Mouse (Mus musculus) stomach, embryonic 15.5 days (tissue): ENCODE data around the gene Tcte3. TPM values are rescaled to one million over a fixed set of nuclear protein-coding genes. Genes with fewer than 3 reads are reported as not detected.
"Not testable (repeated sequence)": the region's sequence is repeated elsewhere in the genome, so short reads cannot be mapped to it uniquely, and the experiment has no call there.

ENCODE experiments used
- ATAC-seq: fragments of 200-750 bp; cut with Nextera tagmentation; 2 replicates; pipeline ENCODE4 v1.8.0; 2017; ENCODE audit warnings: low read depth, moderate number of reproducible peaks, moderate TSS enrichment; ENCODE audit not compliant: insufficient read depth, low FRiP score
- H3K27ac ChIP-seq: fragments of 300-500 bp; sonication (generic); 2 replicates; pipeline ENCODE4 v1.5.1; 2015; ENCODE audit warnings: mild to moderate bottlenecking, inconsistent platforms
- H3K27me3 ChIP-seq: fragments of 300-500 bp; sonication (generic); replicated peaks from 2 replicates; pipeline ENCODE4 v1.6.1; 2015; ENCODE audit warnings: inconsistent platforms
- H3K36me3 ChIP-seq: fragments of 300-500 bp; sonication (generic); 2 replicates; pipeline ENCODE4 v1.6.1; 2015; ENCODE audit warnings: inconsistent platforms
- H3K4me1 ChIP-seq: fragments of 300-500 bp; sonication (generic); 2 replicates; pipeline ENCODE4 v1.6.1; 2015; ENCODE audit warnings: inconsistent platforms
- H3K4me2 ChIP-seq: fragments of 300-500 bp; sonication (generic); 2 replicates; pipeline ENCODE4 v1.6.1; 2015; ENCODE audit warnings: mild to moderate bottlenecking, inconsistent platforms
- H3K4me3 ChIP-seq: fragments of 300-500 bp; sonication (generic); replicated peaks from 2 replicates; pipeline ENCODE4 v1.5.1; 2015; ENCODE audit warnings: inconsistent platforms
- H3K9ac ChIP-seq: fragments of 300-500 bp; sonication (generic); 2 replicates; pipeline ENCODE4 v1.6.1; 2015; ENCODE audit warnings: inconsistent platforms
- H3K9me3 ChIP-seq: fragments of 300-500 bp; sonication (generic); 2 replicates; pipeline ENCODE4 v1.6.1; 2016; ENCODE audit warnings: inconsistent platforms
- whole genome bisulfite sequencing: fragments of 180-500 bp; shearing (Covaris S2); methylation state at CpG from one replicate; pipeline ENCODE4 v1.1.7; 2015; 5-methylcytosine and 5-hydroxymethylcytosine counted together
- polyA plus RNA-seq: library from polyadenylated mRNA; unstranded; fragments of >200 nt; fragmentation: Nextera tagmentation; extraction: Ambion mirVana; gene quantifications from 2 replicates; pipeline ENCODE4 v1.2.1, GENCODE M21; 2015

The Tcte3 gene
- polyA plus RNA-seq, 1 experiment from 2014 or later = not detected

DNA sequence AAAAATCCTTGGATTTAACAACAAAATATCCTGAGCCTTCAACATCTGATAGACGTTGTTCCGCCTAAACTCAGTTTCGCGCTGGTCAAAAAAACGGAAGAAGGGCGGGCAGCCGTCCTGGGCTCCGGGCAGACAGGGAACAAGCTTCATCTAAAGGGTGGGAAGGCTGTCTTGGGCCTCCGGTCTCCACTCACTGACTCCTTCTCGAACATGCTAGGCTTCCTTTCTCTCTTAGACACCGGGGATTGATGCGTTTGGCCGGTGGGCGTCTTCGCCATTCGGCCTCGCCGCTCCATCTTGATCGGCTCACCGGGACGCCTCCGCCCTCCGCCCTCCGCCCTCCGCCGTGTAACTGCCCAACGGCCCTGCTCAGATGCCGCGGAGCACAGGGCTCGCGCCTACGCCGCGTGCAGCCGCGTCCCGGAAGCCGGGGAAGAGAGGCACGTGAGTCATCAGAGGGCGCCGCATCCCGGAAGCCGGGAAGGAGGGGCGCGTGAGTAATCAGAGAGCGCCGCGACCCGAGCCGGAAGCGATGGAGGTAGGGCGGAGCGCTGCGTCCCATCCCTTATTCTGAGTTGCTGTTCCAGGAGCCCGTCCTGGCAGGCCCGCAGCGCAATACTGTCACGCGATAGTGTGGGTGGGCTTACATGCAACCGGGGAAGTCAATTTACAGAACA lies 62.8 kb downstream of the Tcte3 start, which contains the start of the genes 9030025P20Rik and Gm3417:
9030025P20Rik (plus strand) TSS at position 107 of the 677 bp plus-strand sequence.
Gm3417 (minus strand) TSS at position 429 of the 677 bp plus-strand sequence.
- not testable (repeated sequence) for H3K27ac ChIP-seq, H3K9me3 ChIP-seq, H3K4me1 ChIP-seq, H3K36me3 ChIP-seq, H3K27me3 ChIP-seq, H3K9ac ChIP-seq, H3K4me2 ChIP-seq, H3K4me3 ChIP-seq
- peak; percentile 97 for ATAC-seq
- WGBS = no CpG with 5 or more reads among the region's 60 CpGs

DNA sequence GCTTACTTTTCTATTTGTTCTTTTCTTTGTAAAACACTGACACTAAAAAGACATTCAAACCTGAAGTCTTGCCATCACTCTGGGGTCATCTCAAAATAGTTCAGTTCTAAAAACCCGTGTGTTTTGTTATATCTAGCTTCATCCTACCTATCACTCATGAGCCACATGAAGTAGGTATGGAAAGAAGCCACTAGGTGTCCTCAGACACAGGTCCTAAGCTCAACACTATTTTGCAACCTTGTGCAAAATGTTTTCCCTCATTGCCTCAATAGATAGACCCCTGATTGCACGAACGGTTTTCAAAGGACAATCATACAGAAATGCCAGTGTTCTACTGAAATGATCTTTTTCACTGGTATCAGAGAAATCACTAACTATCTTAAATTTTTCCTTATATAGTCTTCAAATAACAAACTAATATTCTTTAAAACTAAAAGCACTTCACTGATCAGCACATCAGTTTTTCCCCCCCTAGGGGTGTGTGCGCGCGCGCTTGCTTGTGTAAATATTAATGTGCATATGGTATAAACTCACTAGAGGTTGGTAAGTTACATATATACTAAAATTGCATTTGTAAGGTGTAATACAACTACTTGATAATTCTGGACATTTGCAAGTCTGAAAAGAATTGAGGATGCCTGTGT lies 63.4 kb downstream of the Tcte3 start:
- not testable (repeated sequence) for H3K9ac ChIP-seq, H3K4me3 ChIP-seq, H3K4me2 ChIP-seq, H3K4me1 ChIP-seq, H3K27me3 ChIP-seq, H3K27ac ChIP-seq, H3K9me3 ChIP-seq, H3K36me3 ChIP-seq
- ATAC-seq = 0 out of 2 replicates have a peak, but pooled peaks have one; percentile 32
- under 1% methylated on average over 4 of the region's 7 CpGs for WGBS

Other genes starting within 250 kb of the Tcte3 start
- 5.2 and 7.6 TPM in 2 replicates for gene Wdr27, start 98.3 kb downstream of the Tcte3 start, polyA plus RNA-seq
- gene 1600012H06Rik, start 98.3 kb downstream of the Tcte3 start, polyA plus RNA-seq = 37.5 and 39.3 TPM in 2 replicates
- 41.0 and 46.2 TPM in 2 replicates for gene Phf10, start 80.2 kb downstream of the Tcte3 start, polyA plus RNA-seq
- gene 9030025P20Rik, start 63.0 kb downstream of the Tcte3 start, polyA plus RNA-seq = 8.3 and 11.1 TPM in 2 replicates
- not detected in 2 replicates for gene Gm3417, start 62.7 kb downstream of the Tcte3 start, polyA plus RNA-seq
- gene Gm3435, start 31.3 kb downstream of the Tcte3 start, polyA plus RNA-seq = 7.2 and 8.3 TPM in 2 replicates
- 69.4 and 74.0 TPM in 2 replicates for gene Ermard, start 280 bp downstream of the Tcte3 start, polyA plus RNA-seq
- gene Gm3448, start within 50 bp of the Tcte3 start, polyA plus RNA-seq = 4.1 and 5.2 TPM in 2 replicates